Mouse (Mus musculus): ENCODE data around the gene Dcdc2b.

The Dcdc2b gene

DNA sequence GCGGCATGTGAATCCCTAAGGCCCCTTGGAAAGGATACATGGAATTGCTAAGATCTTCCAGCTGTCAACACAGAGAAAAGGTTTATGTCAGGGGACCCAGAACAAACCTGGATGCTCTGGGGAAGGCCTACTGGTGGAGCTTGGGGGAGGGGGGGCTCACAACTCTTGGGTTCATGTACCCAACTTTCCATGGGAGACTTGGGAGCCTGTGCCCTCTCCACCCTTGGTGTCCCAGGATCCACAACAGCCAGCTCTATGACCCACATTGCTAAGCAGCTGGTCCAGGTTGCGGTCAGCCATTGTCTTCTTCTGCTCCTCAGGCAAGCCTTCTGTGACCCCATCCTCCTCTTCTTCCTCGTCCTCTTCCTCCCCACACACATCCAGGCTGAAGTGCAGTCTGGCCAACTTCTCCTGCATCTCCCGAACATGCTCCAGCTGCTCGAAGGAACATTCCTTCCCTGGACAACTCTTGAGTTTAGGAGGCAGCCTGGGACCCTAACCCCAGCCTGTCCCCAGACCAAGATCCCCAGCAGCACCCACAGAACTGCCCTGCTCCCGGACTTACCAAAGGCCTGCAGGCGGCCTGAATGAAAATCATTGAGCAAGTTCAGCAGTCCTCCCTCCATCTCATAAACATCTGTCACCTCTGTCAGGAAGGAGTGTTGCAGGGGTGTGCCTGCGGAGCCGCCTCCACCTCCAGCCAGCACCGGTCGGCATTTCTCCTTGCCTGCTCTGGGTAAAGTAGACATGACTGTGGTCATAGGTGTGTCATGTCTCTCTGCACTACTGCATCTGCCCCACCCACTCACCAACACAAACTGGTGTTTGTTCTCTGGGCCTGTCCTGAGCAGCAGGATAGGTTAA lies 6.6 kb upstream of the Dcdc2b start:
- DNase-seq = no peak

DNA sequence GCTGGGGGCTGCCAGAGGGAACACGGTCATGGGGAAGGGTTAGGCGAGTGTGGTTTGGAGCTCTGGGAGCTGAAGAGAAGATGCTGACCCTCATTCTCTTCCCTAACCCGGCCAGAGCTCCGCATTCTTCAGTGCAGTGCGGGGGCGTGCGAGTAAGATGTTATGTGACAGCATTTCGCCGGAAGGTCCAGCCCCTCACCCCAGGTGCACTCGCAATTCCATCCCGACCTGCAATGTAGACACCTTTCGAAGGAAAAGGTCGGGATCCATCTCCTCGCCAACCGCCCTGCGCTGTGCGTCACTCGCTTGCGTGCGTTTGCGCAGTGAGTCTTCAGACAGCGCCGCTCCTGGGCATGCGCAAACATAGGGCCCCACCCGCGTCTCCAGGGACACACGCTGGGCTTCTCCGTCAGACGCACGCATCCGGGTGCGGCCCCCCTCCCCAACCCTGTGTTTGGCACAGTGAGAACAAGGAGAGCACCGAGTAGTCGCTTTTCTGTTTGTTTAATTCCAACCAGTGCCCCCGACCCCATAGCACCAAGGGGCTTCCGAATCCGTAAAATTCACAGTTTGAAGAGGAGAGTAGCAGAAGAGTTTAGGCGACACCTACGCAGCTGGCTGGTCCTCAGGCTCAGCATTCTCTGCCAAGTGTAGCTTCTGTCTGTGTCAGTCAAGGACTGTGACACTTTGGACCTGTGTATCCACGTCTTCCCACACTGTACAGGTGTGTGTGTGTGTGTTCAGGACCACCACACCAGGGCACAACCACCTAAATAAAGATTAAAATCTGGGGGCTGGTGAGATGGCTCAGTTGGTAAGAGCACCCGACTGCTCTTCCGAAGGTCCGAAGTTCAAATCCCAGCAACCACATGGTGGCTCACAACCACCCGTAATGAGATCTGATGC lies 5.0 kb upstream of the Dcdc2b start, which contains the start of gene Iqcc:
Gene Iqcc, minus strand, starts transcription at position 314 of the 906 bp plus-strand sequence.
- DNase-seq = peak; percentile 95

GRCm38 (mm10) chr4:129618031-129618430 lies 4.0 kb upstream of the Dcdc2b start:
- DNase-seq = no peak

DNA sequence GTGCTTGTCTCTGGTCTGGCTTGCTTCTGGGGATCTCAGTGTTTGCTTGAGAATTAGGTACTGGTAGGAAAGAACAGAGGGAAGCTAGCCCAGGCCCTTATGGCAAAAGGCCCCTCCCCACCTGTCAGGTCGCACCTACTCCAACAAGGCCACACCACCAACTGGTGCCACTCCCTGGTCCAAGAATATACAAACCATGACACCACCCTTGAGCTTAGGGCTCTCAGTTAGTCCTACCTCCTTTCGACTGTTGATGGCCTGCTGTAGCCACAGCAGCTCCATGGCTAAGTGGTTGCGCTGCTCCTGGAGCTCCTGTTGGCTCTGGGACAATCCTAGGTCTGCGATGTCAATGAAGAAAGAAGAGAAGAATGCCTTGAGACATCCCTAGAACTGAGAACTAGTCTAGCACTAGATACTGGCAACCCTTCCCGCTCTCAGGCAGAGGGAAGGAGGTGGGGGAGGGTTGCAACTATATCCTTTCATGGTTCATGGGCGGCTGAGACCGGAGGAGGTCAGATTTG lies 3.1 kb upstream of the Dcdc2b start:
- DNase-seq = no peak

DNA sequence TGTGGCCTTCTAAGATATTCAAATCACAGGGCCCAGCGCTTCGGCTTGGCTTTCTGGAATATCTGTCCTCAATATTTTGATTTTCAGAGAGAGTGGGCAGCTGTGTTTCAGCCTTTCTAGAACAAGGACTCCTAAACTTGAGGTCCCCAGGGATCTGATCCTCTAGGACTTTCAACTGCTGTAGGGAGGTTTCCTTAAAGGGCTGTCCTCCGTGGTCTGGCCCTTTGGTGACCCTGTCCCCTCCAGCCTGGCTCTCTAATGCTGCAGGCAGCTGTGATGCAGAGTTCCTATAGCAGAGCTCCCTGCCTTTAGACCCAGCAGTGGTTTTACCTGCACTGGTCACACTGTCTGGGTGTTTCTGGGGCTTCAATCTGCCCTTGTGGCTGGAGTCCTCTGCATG lies 2.6 kb upstream of the Dcdc2b start:
- DNase-seq = no peak

DNA sequence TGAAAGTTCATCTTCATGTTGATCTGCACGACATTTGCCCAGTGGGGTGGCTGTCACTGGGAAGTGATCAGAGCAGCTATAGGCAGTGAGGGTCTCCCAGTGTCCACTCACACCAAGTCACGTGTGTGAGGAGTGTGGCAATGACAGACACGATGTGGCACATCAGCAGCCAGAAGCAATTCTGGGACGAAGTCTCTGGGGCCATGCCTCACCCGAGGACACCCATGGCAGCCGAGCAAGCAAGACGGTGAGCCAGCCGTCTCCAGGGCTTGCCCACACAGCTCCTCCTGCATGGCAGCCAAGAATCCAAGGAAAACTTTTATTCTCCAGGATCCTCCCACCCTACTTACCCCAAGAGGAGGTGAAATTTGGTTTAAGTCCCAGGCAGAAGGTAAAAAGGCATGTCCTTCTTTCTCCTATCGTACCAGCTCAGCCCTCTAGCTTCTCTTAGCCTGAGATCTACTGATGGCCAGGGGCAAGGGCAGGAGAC lies 1.8 kb upstream of the Dcdc2b start:
- DNase-seq = no peak

DNA sequence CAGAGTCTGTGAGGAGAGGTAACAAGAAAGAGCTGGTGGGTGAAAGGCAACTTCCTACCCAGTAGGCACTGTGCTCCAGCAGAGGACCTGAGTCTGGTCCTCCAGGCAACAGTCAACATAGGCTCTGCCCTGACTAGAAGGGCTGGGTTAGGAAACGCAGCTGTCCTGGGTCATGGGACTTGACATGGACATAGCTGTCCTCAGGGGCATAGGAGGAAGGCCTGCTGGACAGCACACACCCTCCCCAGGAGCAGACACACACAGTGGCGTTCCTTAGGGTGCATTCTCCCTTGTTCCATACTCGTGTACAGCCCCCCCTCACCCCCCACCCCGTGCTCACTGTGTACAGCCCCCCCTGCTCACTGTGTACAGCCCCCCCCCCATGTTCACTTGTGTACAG lies 3.6 kb downstream of the Dcdc2b start:
- DNase-seq = no peak

DNA sequence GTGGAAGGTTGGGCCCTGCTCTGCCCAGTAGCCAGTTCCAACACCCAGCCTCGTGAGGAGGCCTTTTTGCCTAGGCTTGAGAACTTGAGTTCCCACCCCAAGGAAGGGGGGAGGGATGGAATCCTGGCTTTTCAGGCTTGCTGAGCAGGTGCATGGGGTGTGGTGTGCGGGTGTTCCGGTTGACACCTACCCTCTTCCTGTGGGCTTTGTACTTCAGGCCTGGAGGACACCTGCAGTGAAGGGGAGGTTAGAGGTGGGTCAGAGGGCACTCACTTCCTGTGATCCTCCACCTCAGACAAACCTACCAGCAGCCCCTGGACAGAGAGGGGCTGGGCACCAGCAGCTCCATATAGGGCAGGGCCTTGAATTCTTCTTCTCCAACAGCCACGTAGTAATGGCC lies 4.0 kb downstream of the Dcdc2b start:
- DNase-seq = no peak

DNA sequence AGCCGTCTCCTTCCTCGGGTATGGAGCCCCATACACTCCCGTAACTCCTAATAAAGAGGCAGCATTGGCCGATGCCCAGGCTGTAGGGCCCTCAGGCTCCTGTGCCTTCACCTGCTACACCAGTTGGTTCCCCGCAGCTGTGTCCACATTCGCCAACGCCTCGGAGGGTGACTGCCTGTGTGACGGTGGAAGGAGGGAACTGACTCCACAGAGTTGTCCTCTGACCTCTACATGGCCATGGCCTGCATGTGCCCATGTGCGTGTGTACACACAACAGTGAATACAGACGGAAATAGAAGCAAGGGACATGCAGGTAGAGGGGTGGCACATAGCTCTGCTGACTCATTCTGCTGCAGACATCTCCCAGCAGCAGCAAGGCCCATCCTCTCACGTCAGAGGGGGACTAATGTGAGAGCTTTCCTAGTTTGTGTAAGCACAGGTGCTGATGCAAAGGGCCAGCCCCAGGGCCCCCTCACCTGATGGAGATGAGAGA lies 4.9 kb downstream of the Dcdc2b start:
- no peak for DNase-seq

GRCm38 (mm10) chr4:129608426-129609025 lies 5.5 kb downstream of the Dcdc2b start:
- peak; percentile 78 for DNase-seq

DNA sequence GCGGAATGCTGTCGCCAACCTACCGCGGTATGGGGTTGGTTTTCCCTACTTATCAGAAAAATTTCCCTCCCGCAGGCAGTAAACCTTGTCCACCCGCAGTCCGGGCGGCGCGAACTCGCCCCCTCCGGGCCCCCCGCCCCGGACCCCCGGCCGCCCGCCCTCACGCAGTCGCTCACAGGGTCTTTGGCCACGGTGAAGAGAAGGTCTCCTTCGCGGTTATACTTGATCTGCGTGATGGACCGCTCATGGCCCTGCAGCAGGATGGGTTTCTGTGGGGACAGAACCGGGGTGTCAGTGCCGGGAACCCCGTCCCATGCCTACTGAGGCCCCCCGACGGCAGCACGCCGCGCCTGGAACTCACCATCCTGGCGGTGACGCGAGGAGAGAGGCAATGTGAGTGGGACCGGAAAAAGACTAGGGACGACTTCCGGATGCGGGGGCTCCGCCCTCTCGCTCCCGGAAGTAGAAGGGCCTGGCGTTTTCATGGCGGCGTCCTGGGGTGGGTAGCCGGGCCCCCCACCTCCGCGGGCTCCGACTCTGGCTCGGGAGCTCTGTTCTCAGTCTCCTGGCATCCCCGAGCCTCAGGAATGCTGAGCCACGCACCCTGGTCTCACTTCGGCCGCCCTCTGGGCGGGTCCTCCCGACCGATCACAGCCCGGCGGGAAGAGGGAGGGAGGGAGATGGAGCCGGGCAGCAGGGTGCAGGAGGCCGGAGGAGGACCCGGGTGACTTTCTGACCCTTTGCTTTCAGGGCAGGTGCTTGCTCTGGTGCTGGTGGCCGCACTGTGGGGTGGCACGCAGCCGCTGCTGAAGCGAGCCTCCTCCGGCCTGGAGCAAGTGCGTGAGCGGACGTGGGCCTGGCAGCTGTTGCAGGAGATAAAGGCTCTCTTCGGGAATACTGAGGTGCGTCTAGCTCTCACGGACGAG lies 13.6 kb downstream of the Dcdc2b start, which contains the start of the genes Eif3i and Tmem234:
Gene Eif3i, minus strand, starts transcription at position 416 of the 926 bp plus-strand sequence.
Gene Tmem234, plus strand, starts transcription at position 436 of the 926 bp plus-strand sequence.
- DNase-seq = peak; percentile 76

GRCm38 (mm10) chr4:129588865-129589264 lies 25.2 kb downstream of the Dcdc2b start:
- DNase-seq = no peak

GRCm38 (mm10) chr4:129586943-129587342 lies 27.1 kb downstream of the Dcdc2b start:
- DNase-seq = no peak

DNA sequence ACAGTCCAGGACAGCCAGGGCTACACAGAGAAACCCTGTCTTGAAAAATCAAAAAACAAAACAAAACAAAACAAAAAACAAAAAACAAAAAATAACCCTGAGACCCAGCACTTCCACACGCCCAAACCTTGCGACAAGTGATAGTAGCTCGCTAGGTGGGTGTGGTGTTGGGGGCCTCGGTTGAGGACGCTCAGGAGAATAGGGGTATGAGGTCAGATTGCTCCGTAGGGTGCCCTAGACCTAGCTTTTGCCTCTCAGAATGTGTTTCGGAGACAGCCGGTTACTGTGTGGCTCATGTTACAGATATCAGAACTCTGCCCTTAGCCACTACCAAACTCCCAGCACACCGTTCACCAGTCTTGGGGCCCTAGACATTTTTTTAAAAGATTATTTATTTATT lies 28.3 kb downstream of the Dcdc2b start:
- DNase-seq = no peak

GRCm38 (mm10) chr4:129584884-129585608 lies 29.0 kb downstream of the Dcdc2b start:
- DNase-seq = peak; percentile 76

GRCm38 (mm10) chr4:129584370-129584769 lies 29.7 kb downstream of the Dcdc2b start:
- DNase-seq = no peak

DNA sequence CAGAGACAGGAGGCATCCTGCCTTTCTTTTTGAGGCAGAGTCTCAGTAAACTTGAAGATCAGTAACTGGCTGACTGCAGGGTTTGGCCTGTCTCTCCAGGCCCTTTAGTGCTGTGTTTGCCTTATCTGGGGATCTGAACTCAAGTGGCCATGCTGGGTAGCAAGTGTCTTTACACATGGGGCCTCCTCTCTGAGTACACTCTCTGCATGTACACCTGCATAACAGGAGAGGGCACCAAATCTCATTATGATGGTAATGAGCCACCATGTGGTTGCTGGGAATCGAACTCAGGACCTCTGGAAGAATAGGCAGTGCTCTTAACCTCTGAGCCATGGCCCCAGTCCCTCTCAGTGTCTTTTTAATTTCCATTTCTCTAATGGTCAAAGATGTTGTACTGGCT lies 31.8 kb downstream of the Dcdc2b start:
- DNase-seq = no peak

DNA sequence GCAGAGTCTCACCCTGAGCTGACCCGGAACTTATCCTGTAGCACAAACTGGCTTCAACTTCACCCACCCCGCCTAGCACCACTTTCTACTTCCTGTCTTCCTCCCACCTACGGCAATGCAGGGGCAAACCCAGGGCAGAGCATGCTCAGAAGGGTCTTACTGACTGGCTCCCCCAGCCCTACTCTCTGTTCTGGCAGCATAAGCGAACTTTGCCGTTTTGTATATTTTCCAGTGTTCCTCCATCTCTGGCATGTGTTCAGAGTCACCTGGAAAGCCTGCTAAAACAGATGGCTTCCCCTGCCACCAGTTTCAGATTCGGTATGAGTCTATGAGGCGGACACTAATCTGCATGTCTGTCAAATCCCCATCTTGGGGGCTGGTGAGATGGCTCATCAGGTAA lies 33.7 kb downstream of the Dcdc2b start:
- peak; percentile 42 for DNase-seq

DNA sequence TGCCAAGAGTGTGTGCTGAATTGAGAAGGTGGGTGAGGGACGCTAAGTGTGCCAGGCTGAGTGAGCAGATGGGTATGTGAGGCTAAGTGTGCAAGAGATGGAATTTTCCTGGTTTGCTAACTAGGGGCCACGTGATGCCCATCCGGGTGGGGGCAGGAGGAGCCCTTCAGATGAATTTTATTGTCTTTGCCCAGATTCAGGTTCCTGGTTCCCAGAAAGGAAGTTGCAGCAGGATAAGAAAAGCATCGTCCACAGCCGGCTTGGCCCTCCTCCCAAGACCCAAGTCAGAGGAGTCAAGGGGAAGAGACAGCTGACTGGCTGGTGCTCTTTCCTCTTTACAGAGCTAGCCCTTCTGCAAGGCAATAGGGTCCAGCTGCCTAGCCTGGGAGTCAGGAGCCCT lies 35.6 kb downstream of the Dcdc2b start, which contains the start of gene Fam167b:
Gene Fam167b, minus strand, starts transcription at position 84 of the 400 bp plus-strand sequence.
- DNase-seq = no peak

DNA sequence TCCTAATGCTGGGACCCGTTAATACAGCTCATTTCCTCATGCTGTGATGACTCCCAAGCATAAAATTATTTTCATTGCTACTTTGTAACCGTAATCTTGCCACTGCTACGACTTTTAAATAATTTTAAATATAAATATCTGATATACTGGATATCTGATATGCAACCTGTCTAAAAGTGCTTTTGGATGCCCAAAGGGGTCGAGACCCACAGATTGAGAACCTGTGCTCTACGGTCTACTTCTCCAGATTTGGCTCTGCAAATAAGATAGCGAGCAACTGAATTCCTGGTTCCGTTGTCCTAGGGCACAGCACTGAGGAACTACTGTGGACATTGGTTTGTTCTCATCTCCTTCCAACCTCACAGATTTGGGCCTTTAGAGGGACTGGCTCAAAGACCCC lies 36.4 kb downstream of the Dcdc2b start:
- no peak for DNase-seq

All from cerebellum, adult 8-10 months (tissue).